Comparison of ENCODE assay signal across 11 mouse cellular contexts in the genomic region with DNA sequence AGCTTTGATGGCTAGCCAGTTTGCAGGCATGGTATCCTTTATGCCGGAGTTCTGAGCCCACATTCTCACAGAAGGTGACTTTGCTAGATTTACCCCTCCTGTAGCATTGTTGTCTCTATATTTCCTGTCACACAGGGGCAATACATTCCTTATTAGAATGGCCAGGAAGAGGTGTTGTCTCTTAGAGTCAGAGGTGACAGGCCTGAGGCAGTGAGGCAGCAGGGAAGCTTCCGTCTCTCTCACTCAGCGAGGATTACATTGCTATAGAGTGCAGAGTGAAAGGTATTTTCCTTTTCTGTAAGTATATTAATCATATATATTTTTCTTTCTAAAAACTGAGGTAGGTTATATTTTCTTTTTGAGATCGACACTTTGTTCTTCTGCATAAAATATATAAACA. TPM values are rescaled to one million over a fixed set of nuclear protein-coding genes. Genes with fewer than 3 reads are reported as not detected.
DNase-seq lines count a peak whose midpoint lies in the region; ATAC-seq and TF ChIP-seq lines count a peak whose summit lies in the region.
"Had no signal": no experiment of that assay in that cellular context is flagged by ENCODE, and none has a peak within 500 bp of the region (broad histone marks: within the 10 kb centered on the region; RNA-seq: fewer than 3 reads in every experiment).

No protein-coding gene starts in this region.

- H3K4me3 ChIP-seq in heart, embryonic 11.5 days (ENCODE audit: low read depth, low read length): no peak overlapping the region
- H3K4me3 ChIP-seq in lung, embryonic 15.5 days: no peak overlapping the region
- no peak overlapping the region for H3K4me3 ChIP-seq in intestine, embryonic 15.5 days (replicated peaks)
- H3K4me3 ChIP-seq in olfactory bulb, adult 2 months (ENCODE audit: insufficient read depth, low read depth, low read length): no peak overlapping the region

- no peak for ATAC-seq in heart, embryonic 11.5 days (replicated peaks; ENCODE audit: insufficient number of reproducible peaks, low FRiP score, low TSS enrichment)
- no peak for ATAC-seq in lung, embryonic 15.5 days (ENCODE audit: borderline replicate concordance, extremely low read depth, low FRiP score, low TSS enrichment)
- ATAC-seq in intestine, embryonic 15.5 days: no peak

- H3K36me3 ChIP-seq in heart, embryonic 11.5 days (ENCODE audit: control insufficient read depth, insufficient read depth, low read length): no peaks in the 10 kb centered on the region
- H3K36me3 ChIP-seq in lung, embryonic 15.5 days: no peaks in the 10 kb centered on the region
- no peaks in the 10 kb centered on the region for H3K36me3 ChIP-seq in intestine, embryonic 15.5 days

- no peaks in the 10 kb centered on the region for H3K27me3 ChIP-seq in heart, embryonic 11.5 days (ENCODE audit: control insufficient read depth, insufficient read depth, low read length)
- H3K27me3 ChIP-seq in lung, embryonic 15.5 days: no peaks in the 10 kb centered on the region
- no peaks in the 10 kb centered on the region for H3K27me3 ChIP-seq in intestine, embryonic 15.5 days (replicated peaks)

- peaks cover 35% of the 10 kb centered on the region for H3K4me1 ChIP-seq in heart, embryonic 11.5 days (ENCODE audit: control insufficient read depth, insufficient read depth, low read length)
- peaks cover 67% of the 10 kb centered on the region for H3K4me1 ChIP-seq in lung, embryonic 15.5 days
- peaks cover 46% of the 10 kb centered on the region for H3K4me1 ChIP-seq in intestine, embryonic 15.5 days (replicated peaks)
- peaks cover 12% of the 10 kb centered on the region for H3K4me1 ChIP-seq in olfactory bulb, adult 2 months (ENCODE audit: control insufficient read depth, insufficient read depth, low read length)

- TF ChIP-seq CTCF in olfactory bulb, adult 2 months (IDR thresholded peaks at IDR 0.05; ENCODE audit: insufficient read depth, low read depth, low read length): no peak

- 52% methylated on average over 4 of the region's 4 CpGs for WGBS in heart, embryonic 11.5 days (ENCODE audit: insufficient replicate concordance)
- WGBS in lung, embryonic 15.5 days: 69% methylated on average over 4 of the region's 4 CpGs
- WGBS in intestine, embryonic 15.5 days: 69% methylated on average over 4 of the region's 4 CpGs
- WGBS in olfactory bulb, adult 2 months: 80% methylated on average over 4 of the region's 4 CpGs

- no peak for DNase-seq in heart, postnatal 4 days
- no peak for DNase-seq in lung, postnatal 4 days
- no peak for DNase-seq in layer of hippocampus, postnatal 14 days (ENCODE audit: low spot score in 2 of 2)
- DNase-seq in cerebellum, postnatal 10 days: no peak
- DNase-seq: cerebellum, adult 9-11 months; gastrocnemius, postnatal 36 days; left cerebral cortex, postnatal 4 days had no signal

- 0 out of 2 replicates have a peak, but pooled peaks cover 2% of the 10 kb centered on the region for H3K9me3 ChIP-seq in heart, embryonic 11.5 days (replicated peaks; ENCODE audit: control insufficient read depth, low read length)
- H3K9me3 ChIP-seq in lung, embryonic 15.5 days: no peaks in the 10 kb centered on the region
- no peaks in the 10 kb centered on the region for H3K9me3 ChIP-seq in intestine, embryonic 15.5 days

- TF ChIP-seq POLR2A in olfactory bulb, adult 2 months (IDR thresholded peaks at IDR 0.05; ENCODE audit: insufficient read depth, low read depth, low read length): no peak

- H3K4me2 ChIP-seq in heart, embryonic 11.5 days: peak overlapping the region; percentile 33; the same call in 1 of the 2 replicates
- H3K4me2 ChIP-seq in lung, embryonic 15.5 days: no peak overlapping the region
- 0 out of 2 replicates have a peak overlapping the region, but pooled peaks have one; percentile 24 for H3K4me2 ChIP-seq in intestine, embryonic 15.5 days (replicated peaks)

- no peak overlapping the region for H3K9ac ChIP-seq in heart, embryonic 11.5 days (ENCODE audit: low read depth, low read length)
- H3K9ac ChIP-seq in lung, embryonic 15.5 days: no peak overlapping the region
- no peak overlapping the region for H3K9ac ChIP-seq in intestine, embryonic 15.5 days

- peak overlapping the region; percentile 57 for H3K27ac ChIP-seq in heart, embryonic 11.5 days (ENCODE audit: low read depth, low read length)
- peak overlapping the region; percentile 41 for H3K27ac ChIP-seq in lung, embryonic 15.5 days
- peak overlapping the region; percentile 51; the same call in 1 of the 2 replicates for H3K27ac ChIP-seq in intestine, embryonic 15.5 days
- peak overlapping the region; percentile 64; the same call in 1 of the 2 replicates for H3K27ac ChIP-seq in olfactory bulb, adult 2 months (ENCODE audit: insufficient read depth, low read depth, low read length)

RNA-seq across cellular contexts. Expression of gene Cyth3, which starts 11.6 kb away (rescaled TPM):
- polyA plus RNA-seq in heart, embryonic 11.5 days (2014; fragmentation: Nextera tagmentation; extraction: Ambion mirVana): 29.1 and 32.8 TPM in 2 replicates
- total RNA-seq in heart, postnatal 4 days (2021): 100 to 1,000 TPM in 1 of 2 experiments, 10 to 100 TPM in 1; 95.3 to 102 TPM
- polyA plus RNA-seq in lung, embryonic 15.5 days (2015; fragmentation: Nextera tagmentation; extraction: Ambion mirVana): 49.8 and 57.2 TPM in 2 replicates
- polyA plus RNA-seq in intestine, embryonic 15.5 days (2015; fragmentation: Nextera tagmentation; extraction: Ambion mirVana): 43.7 and 44.3 TPM in 2 replicates
- polyA plus RNA-seq in olfactory bulb, adult 2 months (2012; ENCODE audit: insufficient read depth, insufficient read length, low replicate concordance, missing spikeins): not detected in 2 replicates
- 10 to 100 TPM; 48.1 to 52.4 TPM for total RNA-seq in layer of hippocampus, postnatal 14 days (2021)
